Mouse (Mus musculus) ES-Bruce4 (cell line): ENCODE measurements at regions not wholly inside any gene's neighbourhood (a gene's known extent, or its start where the extent isn't known, plus 50 kb on each side); places are given as distances from the start of the nearest gene placed in this dataset.

Experiments
- CTCF ChIP-seq: IDR thresholded peaks from one replicate; pipeline ENCODE4 v1.8.1; 2011; ENCODE audit warnings: low read depth, low read length
- EP300 ChIP-seq: IDR thresholded peaks from 2 replicates; pipeline ENCODE4 v1.6.1; 2011; ENCODE audit warnings: low read depth, low read length; ENCODE audit not compliant: insufficient read depth
- POLR2A ChIP-seq: IDR thresholded peaks from one replicate; pipeline ENCODE4 v1.8.1; 2011; ENCODE audit warnings: low read length; ENCODE audit not compliant: insufficient read depth

- no peak for TF ChIP-seq CTCF
- TF ChIP-seq EP300: no peak
- TF ChIP-seq POLR2A: no peak
These were observed 162.3 kb upstream of the Foxq1 start for GRCm38 (mm10) chr13:31393421-31394215.
